Mouse (Mus musculus) mammary gland, adult 2 months (tissue): ENCODE measurements around the gene Dnaic1. TPM values are rescaled to one million over a fixed set of nuclear protein-coding genes. Genes with fewer than 3 reads are reported as not detected.

Source experiments
- polyA plus RNA-seq: library from polyadenylated mRNA; depleted of rRNA; stranded (reverse); fragments of >200 nt; gene quantifications from 2 replicates; pipeline ENCODE4 v1.2.3, GENCODE M21; 2012; ENCODE audit warnings: low replicate concordance; rRNA removed

The Dnaic1 gene
- 13.4 and 15.1 TPM in 2 replicates for polyA plus RNA-seq

GRCm38 (mm10) chr4:41569411-41569885 is at the start of gene Dnaic1, which contains the start of gene Fam219a:
Gene Dnaic1 (plus strand): TSS chr4:41569775.
Gene Fam219a (minus strand): TSS chr4:41569538.

GRCm38 (mm10) chr4:41639913-41640507 is 70.4 kb downstream of the Dnaic1 start, which contains the start of gene Enho:
Gene Enho (minus strand): TSS chr4:41640324.

Other genes with a start within 250 kb of the Dnaic1 start
- gene Ubap1, start 220.8 kb upstream of the Dnaic1 start, polyA plus RNA-seq, result 20.2 and 39.6 TPM in 2 replicates
- 0.57 and 0.96 TPM in 2 replicates for gene Kif24, start 104.9 kb upstream of the Dnaic1 start, polyA plus RNA-seq
- 7.7 and 16.9 TPM in 2 replicates for gene Nudt2, start 104.6 kb upstream of the Dnaic1 start, polyA plus RNA-seq
- 27.6 and 30.7 TPM in 2 replicates for gene AI464131, start 66.7 kb upstream of the Dnaic1 start, polyA plus RNA-seq
- gene 1110017D15Rik, start 52.4 kb upstream of the Dnaic1 start, polyA plus RNA-seq, result 0.11 and 0.49 TPM in 2 replicates
- gene Fam219a, start 237 bp upstream of the Dnaic1 start, polyA plus RNA-seq, result 20.6 and 53.7 TPM in 2 replicates
- gene Enho, start 70.5 kb downstream of the Dnaic1 start, polyA plus RNA-seq, result 43.2 and 78.8 TPM in 2 replicates
- gene Cntfr, start 127.3 kb downstream of the Dnaic1 start, polyA plus RNA-seq, result 15.1 and 23.7 TPM in 2 replicates
- 119 and 149 TPM in 2 replicates for gene Il11ra1, start 130.2 kb downstream of the Dnaic1 start, polyA plus RNA-seq
- 42.2 and 67.4 TPM in 2 replicates for gene Rpp25l, start 143.8 kb downstream of the Dnaic1 start, polyA plus RNA-seq
- gene Dctn3, start 153.4 kb downstream of the Dnaic1 start, polyA plus RNA-seq, result 42.8 and 57.2 TPM in 2 replicates
- not detected in 2 replicates for gene Arid3c, start 161.4 kb downstream of the Dnaic1 start, polyA plus RNA-seq
- gene Galt, start 185.5 kb downstream of the Dnaic1 start, polyA plus RNA-seq, result 84.5 and 103 TPM in 2 replicates
- 166 and 179 TPM in 2 replicates for gene Sigmar1, start 186.4 kb downstream of the Dnaic1 start, polyA plus RNA-seq
- 59.3 and 76.6 TPM in 2 replicates for gene Ccl27a, start 204.5 kb downstream of the Dnaic1 start, polyA plus RNA-seq